Mouse (Mus musculus): ENCODE data around the gene Umad1.

The Umad1 gene

DNA sequence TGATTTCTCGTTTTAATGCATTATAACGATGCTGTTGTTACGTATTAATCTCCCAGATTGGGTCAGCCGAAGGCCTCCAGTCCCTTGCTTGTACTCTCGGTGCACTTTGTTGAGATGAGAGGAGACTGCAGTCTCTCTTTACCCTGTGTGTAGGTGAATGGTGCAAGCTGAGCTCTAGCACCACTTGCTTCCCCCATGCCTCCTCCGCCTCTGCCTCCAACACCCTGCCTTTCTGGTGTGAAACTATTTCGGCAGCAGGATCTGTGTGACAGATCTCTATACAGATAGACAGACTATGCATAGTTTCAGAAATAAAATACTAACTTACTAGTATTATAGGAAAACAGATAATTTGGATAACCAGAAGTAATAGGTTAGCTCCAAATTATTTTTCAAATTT lies 101.7 kb downstream of the Umad1 start:
- in situ Hi-C loops (cut with MboI; ENCODE audit: unreplicated experiment in 2 of 2) = no loop called here

- in situ Hi-C loops (cut with MboI; ENCODE audit: unreplicated experiment in 2 of 2) = no loop called here
Measured at GRCm38 (mm10) chr6:8364033-8364756, 105.1 kb downstream of the Umad1 start.

GRCm38 (mm10) chr6:8364757-8365150 lies 105.7 kb downstream of the Umad1 start:
- in situ Hi-C loops (cut with MboI; ENCODE audit: unreplicated experiment in 2 of 2) = no loop called here

DNA sequence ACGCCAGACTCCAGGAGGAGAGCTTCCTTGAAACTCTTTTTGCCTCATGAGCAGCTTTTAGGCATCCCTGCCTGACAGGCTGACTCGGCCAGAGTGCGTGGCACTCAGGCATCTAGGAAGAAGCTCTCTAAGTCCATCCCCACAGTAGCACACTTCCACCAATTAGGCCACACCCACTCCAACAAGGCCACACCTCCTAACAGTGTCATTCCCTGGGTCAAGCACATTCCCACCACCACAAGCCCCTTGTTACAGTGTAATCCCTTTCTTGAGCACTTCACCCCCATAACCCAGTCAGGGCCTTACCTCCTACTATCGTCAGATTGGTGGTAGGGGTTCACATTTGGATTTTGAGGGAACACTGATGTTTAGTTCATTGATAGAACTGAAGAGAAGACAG lies 108.6 kb downstream of the Umad1 start:
- in situ Hi-C loops (cut with MboI; ENCODE audit: unreplicated experiment in 2 of 2) = no loop called here

DNA sequence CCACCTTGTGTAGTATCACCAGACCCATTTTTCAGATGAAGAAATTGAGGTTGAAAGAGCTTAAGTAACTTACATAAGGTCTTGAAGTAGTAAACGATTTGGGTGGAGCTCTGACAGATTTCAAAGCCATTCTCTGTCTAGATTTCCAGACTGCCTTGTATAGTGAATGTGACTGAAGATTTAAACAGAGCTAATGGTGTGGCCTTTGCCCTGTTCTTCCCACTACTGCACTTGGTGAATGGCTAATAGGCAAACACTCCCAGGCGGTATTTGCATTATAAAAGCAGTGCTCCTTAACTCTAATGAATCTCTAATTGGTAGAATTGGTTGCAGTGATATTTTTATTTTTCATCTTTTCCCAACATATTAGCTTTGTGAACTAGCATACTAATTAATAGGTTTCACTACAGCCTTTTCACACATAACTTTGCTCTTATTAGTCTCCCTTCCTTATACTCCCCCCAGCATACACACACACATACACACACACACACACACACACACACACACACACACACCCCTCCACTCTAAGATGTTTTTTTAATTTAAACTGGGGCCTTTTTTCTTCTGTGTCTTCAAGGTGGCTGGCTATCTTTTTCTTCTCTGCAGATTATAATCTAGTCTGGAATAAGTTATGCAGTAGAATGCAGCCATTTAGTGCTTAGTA lies 109.2 kb downstream of the Umad1 start:
- in situ Hi-C loops (cut with MboI; ENCODE audit: unreplicated experiment in 2 of 2) = no loop called here

DNA sequence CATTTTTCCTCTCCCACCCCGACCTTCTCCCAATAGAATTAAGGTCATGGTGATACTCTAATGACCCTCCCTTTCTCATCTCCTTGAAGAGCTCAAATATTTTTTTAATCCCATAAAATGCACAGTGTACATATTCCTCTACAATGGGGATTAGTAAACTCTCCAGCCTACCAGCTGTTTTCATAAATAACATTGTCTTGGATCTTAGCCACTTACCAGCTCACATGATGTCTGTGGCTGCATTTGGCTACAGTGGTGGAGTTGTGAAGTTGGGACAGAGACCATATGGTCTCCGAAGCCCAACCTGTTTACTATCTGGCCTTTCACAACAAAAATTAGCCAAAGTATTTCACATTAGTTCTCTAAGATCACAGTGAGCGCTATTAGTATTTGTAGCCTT lies 111.5 kb downstream of the Umad1 start:
- in situ Hi-C loops (cut with MboI; ENCODE audit: unreplicated experiment in 2 of 2) = no loop called here

GRCm38 (mm10) chr6:8373051-8373450 lies 114.0 kb downstream of the Umad1 start:
- in situ Hi-C loops (cut with MboI; ENCODE audit: unreplicated experiment in 2 of 2) = no loop called here

DNA sequence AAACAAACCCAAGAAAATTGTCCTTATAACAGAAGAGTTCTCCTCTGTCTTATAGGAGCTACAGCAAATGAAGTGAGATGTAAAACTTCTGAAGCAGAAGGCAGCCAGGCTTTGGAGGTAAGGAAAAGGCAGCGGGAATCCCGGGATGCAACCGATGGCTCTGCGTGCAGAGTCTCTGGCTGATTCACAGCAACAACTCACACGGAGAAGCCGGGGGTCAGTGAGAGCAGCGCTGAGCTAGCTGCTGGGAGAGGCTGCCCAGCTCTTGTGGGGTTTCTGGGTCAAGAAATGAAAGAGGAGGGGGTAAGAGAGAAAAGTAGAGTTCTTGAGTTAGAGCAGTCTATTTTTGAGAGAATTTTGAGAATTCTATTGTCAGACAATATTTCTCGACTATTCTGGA lies 114.8 kb downstream of the Umad1 start:
- in situ Hi-C loops (cut with MboI; ENCODE audit: unreplicated experiment in 2 of 2) = no loop called here

- in situ Hi-C loops (cut with MboI; ENCODE audit: unreplicated experiment in 2 of 2) = no loop called here
Measured at GRCm38 (mm10) chr6:8374290-8374689, 115.2 kb downstream of the Umad1 start.

GRCm38 (mm10) chr6:8374712-8375111 lies 115.6 kb downstream of the Umad1 start:
- in situ Hi-C loops (cut with MboI; ENCODE audit: unreplicated experiment in 2 of 2) = no loop called here

GRCm38 (mm10) chr6:8376351-8376750 lies 117.3 kb downstream of the Umad1 start:
- in situ Hi-C loops (cut with MboI; ENCODE audit: unreplicated experiment in 2 of 2) = no loop called here

- in situ Hi-C loops (cut with MboI; ENCODE audit: unreplicated experiment in 2 of 2) = no loop called here
Measured at GRCm38 (mm10) chr6:8377667-8378066, 118.6 kb downstream of the Umad1 start.

- in situ Hi-C loops (cut with MboI; ENCODE audit: unreplicated experiment in 2 of 2) = no loop called here
Measured at GRCm38 (mm10) chr6:8389307-8389706, 130.2 kb downstream of the Umad1 start.

GRCm38 (mm10) chr6:8390296-8390695 lies 131.2 kb downstream of the Umad1 start:
- in situ Hi-C loops (cut with MboI; ENCODE audit: unreplicated experiment in 2 of 2) = no loop called here

GRCm38 (mm10) chr6:8390935-8391334 lies 131.8 kb downstream of the Umad1 start:
- in situ Hi-C loops (cut with MboI; ENCODE audit: unreplicated experiment in 2 of 2) = no loop called here

GRCm38 (mm10) chr6:8393029-8393428 lies 133.9 kb downstream of the Umad1 start:
- in situ Hi-C loops (cut with MboI; ENCODE audit: unreplicated experiment in 2 of 2) = no loop called here

- in situ Hi-C loops (cut with MboI; ENCODE audit: unreplicated experiment in 2 of 2) = no loop called here
Measured at GRCm38 (mm10) chr6:8394044-8394443, 135.0 kb downstream of the Umad1 start.

GRCm38 (mm10) chr6:8395061-8395460 lies 136.0 kb downstream of the Umad1 start:
- in situ Hi-C loops (cut with MboI; ENCODE audit: unreplicated experiment in 2 of 2) = no loop called here

GRCm38 (mm10) chr6:8397252-8397651 lies 138.2 kb downstream of the Umad1 start:
- in situ Hi-C loops (cut with MboI; ENCODE audit: unreplicated experiment in 2 of 2) = no loop called here

GRCm38 (mm10) chr6:8399710-8400109 lies 140.6 kb downstream of the Umad1 start:
- in situ Hi-C loops (cut with MboI; ENCODE audit: unreplicated experiment in 2 of 2) = no loop called here

DNA sequence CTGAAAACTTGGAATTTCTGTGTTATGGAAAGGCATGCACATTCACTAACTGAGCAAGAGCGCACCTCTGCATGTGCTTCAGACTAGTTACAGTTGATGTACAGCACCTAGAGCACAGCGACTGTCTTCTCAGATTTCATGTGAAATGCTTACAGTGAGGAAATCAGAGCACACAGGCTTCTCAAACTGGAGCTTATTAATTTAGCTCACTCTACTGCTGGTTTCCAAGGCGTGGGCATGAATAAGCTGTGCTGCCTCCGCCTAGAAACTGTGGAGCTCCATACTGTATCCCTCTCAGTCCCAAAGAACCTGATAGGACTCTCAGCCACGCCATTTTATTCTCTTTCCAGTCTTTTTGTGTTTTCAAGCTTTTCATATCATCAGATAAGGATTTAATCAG lies 144.0 kb downstream of the Umad1 start:
- in situ Hi-C loops (cut with MboI; ENCODE audit: unreplicated experiment in 2 of 2) = no loop called here

- in situ Hi-C loops (cut with MboI; ENCODE audit: unreplicated experiment in 2 of 2) = no loop called here
Measured at GRCm38 (mm10) chr6:8405844-8406243, 146.8 kb downstream of the Umad1 start.
